8 mouse cellular contexts compared by ENCODE assay signal in the genomic region with DNA sequence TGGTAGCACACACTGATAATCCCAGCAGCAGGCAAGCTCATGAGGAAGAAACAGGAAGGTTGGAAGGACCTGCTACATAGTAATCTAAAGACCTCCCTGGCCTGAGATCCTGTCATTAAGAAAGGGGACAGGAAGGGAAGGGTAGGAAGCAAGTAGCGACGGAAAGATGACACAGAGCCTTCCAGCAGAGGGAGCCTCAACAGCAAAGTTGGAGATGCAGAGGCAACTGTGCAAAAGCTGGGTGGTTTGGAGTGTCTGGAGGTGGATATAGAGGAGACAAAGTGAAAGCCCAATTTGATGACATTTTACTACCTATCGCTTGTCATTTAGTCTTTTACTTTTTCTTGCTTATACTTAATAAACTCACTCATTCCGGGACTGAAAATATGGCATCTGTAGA. TPM values are rescaled to one million over a fixed set of nuclear protein-coding genes. Genes with fewer than 3 reads are reported as not detected.
DNase-seq lines count a peak whose midpoint lies in the region; ATAC-seq and TF ChIP-seq lines count a peak whose summit lies in the region.

No protein-coding gene starts in this region.

- H3K36me3 ChIP-seq in liver, adult 2 months (ENCODE audit: control insufficient read depth, insufficient read depth, low read length), result no peaks in the 10 kb centered on the region
- no peaks in the 10 kb centered on the region for H3K36me3 ChIP-seq in kidney, postnatal 0 days (ENCODE audit: insufficient read depth, low read length)
- H3K36me3 ChIP-seq in hindbrain, embryonic 14.5 days (replicated peaks; ENCODE audit: control insufficient read depth, insufficient read depth), result no peaks in the 10 kb centered on the region

- H3K4me2 ChIP-seq in kidney, postnatal 0 days (ENCODE audit: low read length), result no peak overlapping the region
- H3K4me2 ChIP-seq in hindbrain, embryonic 14.5 days (replicated peaks), result no peak overlapping the region

- no peaks in the 10 kb centered on the region for H3K79me2 ChIP-seq in liver, adult 2 months (ENCODE audit: control insufficient read depth, insufficient read depth, low read length)

- 43% methylated on average over 4 of the region's 4 CpGs for WGBS in liver, adult 2 months
- WGBS in kidney, postnatal 0 days, result 39% methylated on average over 4 of the region's 4 CpGs
- WGBS in hindbrain, embryonic 14.5 days, result 42% methylated on average over 4 of the region's 4 CpGs

- no peak overlapping the region for H3K27ac ChIP-seq in liver, adult 2 months (replicated peaks; ENCODE audit: insufficient read depth, low read depth, low read length)
- no peak overlapping the region for H3K27ac ChIP-seq in kidney, postnatal 0 days
- H3K27ac ChIP-seq in hindbrain, embryonic 14.5 days, result no peak overlapping the region

- H3K27me3 ChIP-seq in liver, adult 2 months (ENCODE audit: control insufficient read depth, insufficient read depth, low read length), result 0 out of 2 replicates have a peak, but pooled peaks cover 2% of the 10 kb centered on the region
- no peaks in the 10 kb centered on the region for H3K27me3 ChIP-seq in kidney, postnatal 0 days (ENCODE audit: insufficient read depth, low read length)
- H3K27me3 ChIP-seq in hindbrain, embryonic 14.5 days (ENCODE audit: control insufficient read depth, insufficient read depth, low read length), result peaks cover 5% of the 10 kb centered on the region; the same call in 1 of the 2 replicates

- no peak overlapping the region for H3K4me3 ChIP-seq in liver, adult 2 months (ENCODE audit: insufficient read depth, low read depth, low read length)
- no peak overlapping the region for H3K4me3 ChIP-seq in kidney, postnatal 0 days (replicated peaks; ENCODE audit: low read depth, low read length)
- H3K4me3 ChIP-seq in hindbrain, embryonic 14.5 days (replicated peaks; ENCODE audit: low read length), result no peak overlapping the region

- TF ChIP-seq POLR2A in liver, adult 2 months (IDR thresholded peaks at IDR 0.05; ENCODE audit: extremely low read depth, insufficient read depth, low read length), result no peak

- ATAC-seq in kidney, postnatal 0 days (replicated peaks; ENCODE audit: low FRiP score, low read depth), result no peak
- ATAC-seq in hindbrain, embryonic 14.5 days (ENCODE audit: low FRiP score), result no peak

- DNase-seq in cerebellum, adult 11 months, result peak; percentile 34
- no peak for DNase-seq in cerebellum, adult 9-11 months
- peak; percentile 12 for DNase-seq in liver, adult 2 months (ENCODE audit: extremely low read depth, low read depth, low spot score)
- no peak for DNase-seq in liver
- peak; percentile 60 to 76 for DNase-seq in adrenal gland, postnatal 36 days
- DNase-seq in kidney, postnatal 0 days (ENCODE audit: low spot score), result peak; percentile 74
- peak; percentile 64 for DNase-seq in naive thymus-derived CD4-positive, alpha-beta T cell, adult 2 months (ENCODE audit: low read depth)
- DNase-seq in hindbrain, embryonic 14.5 days (ENCODE audit: low spot score), result no peak

- peak; percentile 62 for TF ChIP-seq CTCF in liver, adult 2 months (IDR thresholded peaks at IDR 0.05; ENCODE audit: low read depth, low read length)
- peak; percentile 77 for TF ChIP-seq CTCF in kidney, postnatal 0 days (IDR thresholded peaks at IDR 0.05; ENCODE audit: low read depth)

- H3K4me1 ChIP-seq in liver, adult 2 months (ENCODE audit: control insufficient read depth, insufficient read depth, low read length), result no peaks in the 10 kb centered on the region
- no peaks in the 10 kb centered on the region for H3K4me1 ChIP-seq in kidney, postnatal 0 days (replicated peaks; ENCODE audit: insufficient read depth, low read length)
- no peaks in the 10 kb centered on the region for H3K4me1 ChIP-seq in hindbrain, embryonic 14.5 days (replicated peaks; ENCODE audit: control insufficient read depth, insufficient read depth, low read length)

- no peaks in the 10 kb centered on the region for H3K9me3 ChIP-seq in kidney, postnatal 0 days (replicated peaks; ENCODE audit: low read length)
- no peaks in the 10 kb centered on the region for H3K9me3 ChIP-seq in hindbrain, embryonic 14.5 days (ENCODE audit: control insufficient read depth, low read length)

- H3K9ac ChIP-seq in liver, adult 2 months (ENCODE audit: low read depth, low read length), result no peak overlapping the region
- H3K9ac ChIP-seq in kidney, postnatal 0 days (ENCODE audit: low read depth, low read length), result no peak overlapping the region
- H3K9ac ChIP-seq in hindbrain, embryonic 14.5 days, result no peak overlapping the region

RNA-seq across cellular contexts. Expression of a gene that starts 19.0 kb away (rescaled TPM):
- 0.37 and 0.54 TPM in 2 replicates for total RNA-seq in liver, adult 2 months (2014; rRNA removed)
- polyA plus RNA-seq in liver, adult 2 months (2012; rRNA removed), result 0.09 and 0.22 TPM in 2 replicates
- 1 to 10 TPM; 3.1 to 5.1 TPM for total RNA-seq in adrenal gland, postnatal 36 days (2021)
- 0.99 and 1.1 TPM in 2 replicates for polyA plus RNA-seq in kidney, postnatal 0 days (2015; fragmentation: Nextera tagmentation; extraction: Ambion mirVana)
- 8.9 and 10.7 TPM in 2 replicates for polyA plus RNA-seq in hindbrain, embryonic 14.5 days (2014; fragmentation: Nextera tagmentation; extraction: Ambion mirVana)

RNA-seq across cellular contexts. Expression of a gene that starts 45.7 kb away (rescaled TPM):
- total RNA-seq in liver, adult 2 months (2014; rRNA removed), result 18.0 and 23.2 TPM in 2 replicates
- polyA plus RNA-seq in liver, adult 2 months (2012; rRNA removed), result 10.0 and 13.7 TPM in 2 replicates
- 10 to 100 TPM; 65.2 to 70.7 TPM for total RNA-seq in adrenal gland, postnatal 36 days (2021)
- 33.9 and 36.2 TPM in 2 replicates for polyA plus RNA-seq in kidney, postnatal 0 days (2015; fragmentation: Nextera tagmentation; extraction: Ambion mirVana)
- 21.8 and 24.4 TPM in 2 replicates for polyA plus RNA-seq in hindbrain, embryonic 14.5 days (2014; fragmentation: Nextera tagmentation; extraction: Ambion mirVana)

Comparison
In these comparisons a context has a peak if more than half of its experiments do, and no peak if none do; other contexts are left out.
1. DNase-seq: peak in cerebellum, adult 11 months (single experiment), liver, adult 2 months (single experiment), adrenal gland, postnatal 36 days (2 of 2), kidney, postnatal 0 days (single experiment) and naive thymus-derived CD4-positive, alpha-beta T cell, adult 2 months (single experiment); none in cerebellum, adult 9-11 months (single experiment), liver (single experiment) and hindbrain, embryonic 14.5 days (single experiment).